Mouse (Mus musculus) thymus, postnatal 14 days (tissue): Measurements from ENCODE around the gene Pih1d2.

Source experiments
- DNase-seq: peaks from one replicate; pipeline ENCODE4 v3.0.0; 2021

The Pih1d2 gene

DNA sequence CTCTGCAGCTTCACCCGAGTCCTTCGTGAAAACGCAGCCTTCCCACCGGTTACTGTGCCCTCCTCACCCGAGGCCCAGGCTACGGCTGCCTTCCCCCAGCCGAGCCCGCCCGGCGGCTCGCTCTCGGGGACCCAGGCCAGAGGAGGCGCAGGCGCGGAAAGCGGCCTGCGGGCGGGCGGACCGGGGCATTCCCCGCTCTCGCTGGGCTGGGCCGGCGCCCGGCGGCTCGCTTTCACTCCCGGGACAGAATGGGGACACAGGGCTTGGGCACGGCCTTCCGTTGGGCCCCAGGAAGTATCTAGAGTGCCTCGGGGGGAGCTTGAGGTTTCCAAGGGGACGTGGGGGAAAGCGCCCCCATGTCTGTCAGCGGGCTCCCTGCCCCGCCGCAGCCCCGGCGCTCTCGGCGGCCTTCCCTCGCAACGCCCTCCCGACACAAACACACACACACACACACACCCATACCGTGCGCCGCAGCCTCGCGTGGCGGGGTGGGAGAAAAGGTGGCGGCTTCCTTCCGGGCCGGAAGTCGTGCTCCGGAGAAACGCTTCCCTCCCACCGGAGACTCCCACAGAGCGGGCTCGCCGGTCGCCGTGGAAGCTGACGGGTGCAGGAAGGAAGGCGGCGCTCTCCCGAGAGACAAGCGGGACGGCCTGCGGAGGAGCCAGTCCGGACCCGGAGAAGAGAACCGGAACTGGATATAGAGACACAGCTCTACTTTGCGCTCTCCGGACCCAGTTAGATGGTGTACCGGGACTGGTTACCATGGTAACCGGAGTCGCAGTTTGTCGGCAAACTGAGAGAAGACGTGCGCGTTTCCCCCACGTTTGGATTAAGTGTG is at the start of gene Pih1d2, which contains the start of gene Nkapd1:
TSS of gene Pih1d2 (plus strand) at position 556 of the 838 bp plus-strand sequence.
TSS of gene Nkapd1 (minus strand) at position 699 of the 838 bp plus-strand sequence.
- DNase-seq = peak; percentile 87

DNA sequence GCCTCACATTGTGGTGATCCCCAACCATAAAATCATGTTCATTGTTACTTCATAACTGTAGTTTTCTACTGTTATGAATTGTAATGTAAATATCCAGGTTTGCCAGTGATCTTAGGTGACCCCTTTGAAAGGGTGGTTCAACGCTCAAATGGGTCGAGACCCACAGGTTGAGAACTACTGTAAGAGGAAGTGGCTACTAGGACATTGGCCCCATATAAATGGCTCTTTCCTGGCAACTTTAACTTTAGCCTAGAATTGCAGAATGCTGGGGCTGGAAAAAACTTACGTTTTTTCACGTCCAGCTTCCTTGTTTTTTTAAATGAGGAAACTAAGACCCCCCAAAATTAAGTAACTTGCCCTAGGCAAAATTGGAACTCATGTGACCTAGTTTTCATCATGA is 49.7 kb upstream of the Pih1d2 start:
- no peak for DNase-seq

DNA sequence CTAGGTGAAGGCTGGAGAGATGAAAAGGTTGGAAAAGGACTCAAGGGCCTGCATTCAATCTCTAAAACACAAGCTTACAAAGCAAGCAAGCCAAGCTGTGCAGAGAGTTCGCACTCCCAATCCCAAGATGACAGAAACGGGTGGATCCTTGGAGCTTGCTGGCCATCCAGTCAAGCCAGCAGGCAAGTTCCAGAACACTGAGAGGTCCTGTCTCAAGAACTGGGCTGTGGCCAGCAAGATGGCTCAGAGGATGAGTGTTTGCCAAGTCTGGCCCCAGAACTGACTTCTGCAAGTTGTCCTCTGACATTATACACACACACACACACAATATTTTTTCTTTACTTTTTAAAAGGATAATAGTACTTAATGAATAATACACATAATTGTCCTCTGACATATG is 49.2 kb upstream of the Pih1d2 start:
- no peak for DNase-seq

DNA sequence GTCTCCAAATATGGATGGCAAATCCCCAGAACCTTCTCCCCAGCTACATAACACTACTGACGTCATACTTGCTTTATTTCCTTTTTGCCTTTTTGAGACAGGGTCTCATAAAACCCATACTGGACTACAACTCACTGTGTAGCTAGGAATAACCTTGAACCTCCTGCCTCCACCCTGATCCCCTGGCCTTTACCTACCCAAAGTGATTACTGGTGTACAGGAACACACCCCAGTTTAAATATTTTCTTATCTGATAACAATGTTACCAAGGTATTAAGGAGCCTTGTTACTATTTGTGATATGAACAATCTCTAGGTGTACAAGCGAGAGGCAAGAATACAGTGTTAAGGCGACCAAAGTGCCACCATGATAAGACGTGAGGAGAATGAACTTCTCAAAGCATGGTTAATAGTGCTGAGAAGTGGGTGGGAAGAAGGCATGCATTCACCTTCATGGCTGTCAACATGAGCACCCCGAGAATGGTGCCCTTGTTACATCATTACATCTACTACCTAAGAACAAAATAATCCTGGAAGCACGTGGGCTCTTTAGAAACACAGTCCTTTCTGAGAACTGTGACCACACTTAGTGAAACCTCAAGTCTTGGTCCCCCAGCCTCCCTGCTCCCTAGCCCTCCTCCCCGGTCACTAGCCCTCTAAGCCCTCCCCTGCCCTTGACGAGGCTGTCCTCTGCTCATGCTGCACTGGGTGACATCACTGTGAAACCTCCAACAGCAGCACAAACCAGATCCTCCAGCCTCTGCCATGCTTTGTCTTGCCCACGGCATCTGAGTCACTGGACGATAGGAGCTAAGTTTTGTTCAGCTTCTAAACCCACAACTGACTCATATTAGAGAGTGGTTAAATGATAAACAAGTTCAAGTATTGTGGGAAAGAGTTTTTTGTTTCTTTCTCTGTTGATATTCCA is 47.3 kb upstream of the Pih1d2 start:
- DNase-seq = no peak

DNA sequence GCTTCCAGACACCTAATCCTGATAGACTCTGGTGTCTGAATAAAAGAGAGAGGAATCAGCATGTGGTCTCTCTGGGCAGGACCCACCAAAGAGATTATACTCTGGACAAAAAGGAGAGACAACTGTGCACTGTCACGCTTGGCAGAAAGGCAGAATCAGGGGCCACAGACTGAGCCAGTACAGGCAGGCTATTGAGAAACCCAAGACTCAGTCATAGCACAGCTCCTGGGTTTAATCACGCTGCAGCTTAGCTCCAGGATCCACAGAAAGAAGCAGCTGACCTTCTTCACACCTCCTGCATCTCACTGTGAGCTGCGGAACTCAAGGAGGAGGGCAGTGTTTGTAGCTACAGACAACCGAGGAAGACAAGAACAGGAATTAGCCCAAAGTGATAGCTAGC is 36.8 kb upstream of the Pih1d2 start:
- DNase-seq = no peak

DNA sequence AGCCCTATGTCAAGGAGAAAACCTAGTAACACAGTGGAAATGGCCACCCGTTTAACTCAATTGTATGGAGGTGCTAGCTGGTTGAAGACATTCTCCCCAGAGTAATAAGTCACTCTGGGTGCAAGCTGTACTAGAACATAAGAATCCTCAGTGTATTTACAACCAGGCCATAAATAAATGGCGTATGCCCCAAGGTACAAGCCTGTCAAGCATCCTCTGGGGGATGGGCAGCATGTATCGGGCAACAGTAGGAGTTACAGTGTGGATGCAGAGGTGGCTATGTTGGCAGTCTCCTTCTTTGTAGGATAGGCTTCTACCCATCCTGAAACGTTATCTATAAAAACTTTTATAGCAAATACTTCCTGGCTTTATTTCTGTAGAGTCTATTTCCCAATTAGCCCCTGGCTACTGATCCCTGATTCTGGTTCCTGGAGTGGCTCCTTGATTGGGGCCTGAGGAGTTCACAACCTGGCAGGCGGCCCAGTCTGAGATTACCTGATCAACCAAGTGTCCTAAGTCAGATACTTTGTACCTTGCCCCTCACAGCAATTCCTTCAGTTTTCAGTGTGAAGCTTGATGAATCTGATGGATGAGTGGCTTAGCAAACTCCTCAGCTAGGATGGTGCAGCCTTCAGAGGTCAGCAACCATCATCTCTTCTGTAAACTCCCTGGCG is 31.8 kb upstream of the Pih1d2 start:
- no peak for DNase-seq

DNA sequence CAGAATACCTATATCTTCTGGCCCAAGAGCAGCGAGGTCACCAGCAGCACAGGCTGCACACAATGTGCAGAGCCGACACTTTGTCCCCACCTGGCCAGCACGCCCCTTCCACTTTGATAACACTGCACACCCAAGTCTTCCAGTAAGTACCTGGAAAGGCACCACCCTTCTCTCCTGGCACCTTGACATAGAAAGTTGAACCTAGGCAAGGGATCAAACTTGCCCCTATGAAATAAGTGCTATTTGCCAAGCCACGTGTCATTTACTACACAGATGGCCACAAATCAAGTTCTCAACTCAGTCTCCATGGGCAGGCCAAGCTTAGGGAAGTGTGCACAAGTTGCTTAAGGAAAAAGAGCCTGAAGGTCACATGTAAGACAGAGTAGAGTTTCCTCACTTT is 30.2 kb upstream of the Pih1d2 start:
- DNase-seq = no peak

DNA sequence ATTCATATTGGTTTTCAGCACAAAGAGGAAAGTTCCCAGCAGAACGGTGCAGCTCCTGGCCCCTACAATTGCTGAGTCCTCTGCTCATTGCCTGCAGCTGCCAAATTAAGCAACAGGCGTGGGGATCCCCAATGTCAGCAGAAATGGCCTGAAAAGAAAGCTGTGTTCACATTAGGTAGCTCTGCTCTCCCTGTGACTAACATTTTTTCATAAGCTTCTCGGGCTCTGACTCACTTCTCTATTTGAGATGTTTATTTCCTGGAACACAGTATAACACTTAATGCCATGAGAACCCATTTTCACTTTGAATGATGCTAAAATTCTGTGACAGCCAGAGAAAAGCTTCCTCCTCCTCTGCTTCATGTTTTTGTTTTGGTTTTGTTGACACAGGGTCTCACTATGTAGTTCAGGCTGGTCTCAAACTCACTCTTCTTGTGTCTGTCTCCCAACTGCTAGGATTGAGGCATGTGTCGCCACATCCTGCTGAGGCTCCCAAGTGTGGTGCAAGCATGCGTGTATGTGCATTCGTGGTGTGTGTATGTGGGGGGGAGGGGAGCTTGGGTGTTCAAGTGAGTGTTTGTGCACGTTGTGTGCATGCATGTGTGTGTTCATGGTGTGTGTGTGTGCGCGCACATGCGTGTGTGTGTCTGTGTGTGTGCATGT is 26.1 kb upstream of the Pih1d2 start:
- DNase-seq = no peak

DNA sequence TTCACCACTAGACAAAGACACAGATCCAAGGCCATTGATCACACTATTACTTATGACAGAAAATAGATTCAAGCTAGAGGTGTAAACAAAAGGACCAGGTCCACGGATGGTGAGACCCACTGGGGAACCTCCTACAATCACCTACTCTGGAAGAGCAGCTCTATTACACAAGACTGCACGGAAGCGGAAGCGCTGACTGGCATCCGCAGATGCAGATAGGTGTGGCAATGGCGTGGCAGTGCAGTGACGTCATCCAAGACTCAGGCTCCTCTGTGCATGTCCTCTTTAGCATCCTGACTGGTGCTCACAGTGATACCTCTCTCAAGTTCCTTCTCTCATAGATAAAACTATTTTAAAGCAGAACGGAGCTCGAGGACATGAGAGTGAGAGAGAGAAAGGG is 24.2 kb upstream of the Pih1d2 start:
- no peak for DNase-seq

DNA sequence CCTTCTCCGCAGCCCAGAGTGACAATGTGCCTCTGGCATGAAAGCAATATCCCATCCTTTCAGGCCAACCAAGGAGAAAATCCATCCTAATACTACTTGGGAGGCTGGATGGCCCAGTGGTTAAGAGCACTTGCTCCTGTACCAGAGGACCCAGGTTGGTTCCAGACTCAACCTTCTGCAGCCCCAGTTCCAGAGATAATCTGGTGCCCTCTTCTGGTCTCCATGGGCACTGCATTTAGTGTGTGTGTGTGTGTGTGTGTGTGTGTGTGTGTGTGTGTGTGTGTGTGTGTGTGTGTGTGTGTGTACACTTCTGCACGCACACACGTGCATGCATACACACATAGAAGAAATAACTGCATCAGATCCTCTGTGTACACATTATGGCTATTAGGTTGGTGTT is 23.6 kb upstream of the Pih1d2 start:
- peak; percentile 55 for DNase-seq

DNA sequence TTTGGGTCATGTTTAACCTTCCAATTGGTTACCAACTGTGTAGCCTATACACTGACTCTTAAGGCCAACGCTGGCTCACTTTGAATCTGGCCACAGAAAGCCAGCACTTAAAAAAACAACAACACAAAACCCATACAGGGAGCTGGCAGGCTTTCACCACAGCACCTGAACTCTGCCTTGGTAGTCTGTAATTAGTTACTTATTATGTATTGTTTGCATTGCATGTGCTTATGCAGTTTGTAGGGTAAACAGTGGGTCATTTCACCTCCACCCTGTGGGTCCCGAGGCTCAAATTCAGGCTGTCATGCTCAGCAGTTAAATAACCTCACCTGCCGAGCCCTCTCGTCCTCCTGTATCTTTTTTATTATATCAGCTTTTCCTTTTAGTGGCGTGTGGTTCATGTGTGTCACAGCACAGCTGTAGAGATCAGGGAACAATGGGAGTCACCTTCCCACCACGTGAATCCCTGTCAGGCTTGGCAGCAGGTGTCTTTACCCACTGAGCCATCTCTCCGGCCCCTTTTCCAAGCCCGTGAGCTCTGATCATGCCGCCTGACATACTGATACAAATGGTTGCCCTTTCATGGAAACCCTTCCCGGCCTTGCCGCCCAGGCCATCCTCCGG is 22.2 kb upstream of the Pih1d2 start:
- DNase-seq = no peak

DNA sequence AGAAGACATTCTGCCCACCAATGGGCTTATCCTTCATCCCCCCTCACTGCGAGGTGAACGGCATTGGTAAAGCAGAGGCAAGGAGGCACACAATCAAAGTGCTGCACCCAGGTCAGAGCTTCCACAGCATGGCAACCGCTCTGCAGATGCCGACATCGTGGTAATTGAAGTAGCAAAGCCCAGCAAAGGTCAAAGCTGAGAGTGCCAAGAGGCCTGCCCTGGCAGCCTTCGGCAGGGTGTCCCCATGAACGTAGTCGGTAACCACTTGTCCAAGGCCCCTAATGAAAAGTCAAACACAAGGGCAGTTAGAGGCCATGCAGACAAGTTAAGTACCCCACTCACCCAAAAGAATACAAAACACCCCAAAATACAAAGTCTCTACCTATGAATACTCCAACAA is 20.1 kb upstream of the Pih1d2 start:
- no peak for DNase-seq

DNA sequence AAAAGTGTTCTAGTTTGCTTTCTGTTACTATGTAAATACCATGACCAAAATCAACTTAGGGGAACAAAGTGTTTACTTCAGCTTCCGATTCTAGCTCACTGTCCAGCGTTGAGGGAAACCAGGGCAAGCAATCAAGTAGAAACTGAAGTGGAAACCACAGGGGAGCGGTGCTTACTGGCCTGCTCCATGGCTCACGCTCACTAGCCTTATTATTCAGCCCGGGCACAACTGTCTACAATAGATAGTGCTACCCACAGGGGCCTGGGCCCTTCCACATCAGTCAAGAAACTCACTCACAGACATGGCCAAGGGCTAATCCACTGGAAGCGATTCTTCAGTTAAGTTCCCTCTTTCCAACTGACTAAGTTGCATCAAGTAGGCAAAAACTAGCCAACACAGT is 15.6 kb upstream of the Pih1d2 start:
- DNase-seq = no peak

DNA sequence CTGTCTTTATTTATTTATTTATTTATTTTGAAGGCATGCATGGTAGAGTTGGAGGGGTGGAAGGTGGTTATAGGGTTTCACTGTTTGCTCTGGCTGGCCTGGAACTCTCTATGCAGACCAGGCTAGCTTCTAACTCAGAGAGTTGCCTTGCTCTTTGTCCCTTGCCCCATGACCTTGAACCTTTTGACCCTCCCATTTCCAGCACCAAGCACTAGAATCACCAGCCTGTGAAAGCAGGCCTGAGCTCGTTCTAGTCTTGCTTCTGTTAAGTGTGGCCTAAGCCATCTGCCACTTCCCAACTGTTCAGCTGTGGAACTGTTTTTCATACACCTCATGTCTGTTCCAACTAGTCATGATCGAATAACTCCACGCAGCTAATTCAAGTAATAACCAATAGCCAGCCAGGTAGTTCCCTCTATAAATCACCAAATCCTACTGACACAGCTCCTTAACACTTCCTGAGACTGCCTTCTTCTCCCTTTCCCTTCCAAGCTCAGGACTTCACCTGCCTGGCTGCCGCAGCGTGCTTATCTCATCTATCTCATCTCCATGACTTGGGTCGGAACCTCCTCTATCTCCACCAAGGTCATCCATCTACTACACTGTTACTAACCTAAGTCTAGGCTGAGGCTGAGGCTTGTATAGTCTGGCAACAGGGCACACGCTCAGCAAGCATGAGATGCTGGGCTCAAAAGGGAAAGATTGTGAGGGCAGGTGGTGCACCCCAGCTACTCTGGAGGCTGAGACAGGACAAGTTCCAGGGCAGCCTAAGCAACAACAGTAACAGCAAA is 14.9 kb upstream of the Pih1d2 start:
- no peak for DNase-seq

DNA sequence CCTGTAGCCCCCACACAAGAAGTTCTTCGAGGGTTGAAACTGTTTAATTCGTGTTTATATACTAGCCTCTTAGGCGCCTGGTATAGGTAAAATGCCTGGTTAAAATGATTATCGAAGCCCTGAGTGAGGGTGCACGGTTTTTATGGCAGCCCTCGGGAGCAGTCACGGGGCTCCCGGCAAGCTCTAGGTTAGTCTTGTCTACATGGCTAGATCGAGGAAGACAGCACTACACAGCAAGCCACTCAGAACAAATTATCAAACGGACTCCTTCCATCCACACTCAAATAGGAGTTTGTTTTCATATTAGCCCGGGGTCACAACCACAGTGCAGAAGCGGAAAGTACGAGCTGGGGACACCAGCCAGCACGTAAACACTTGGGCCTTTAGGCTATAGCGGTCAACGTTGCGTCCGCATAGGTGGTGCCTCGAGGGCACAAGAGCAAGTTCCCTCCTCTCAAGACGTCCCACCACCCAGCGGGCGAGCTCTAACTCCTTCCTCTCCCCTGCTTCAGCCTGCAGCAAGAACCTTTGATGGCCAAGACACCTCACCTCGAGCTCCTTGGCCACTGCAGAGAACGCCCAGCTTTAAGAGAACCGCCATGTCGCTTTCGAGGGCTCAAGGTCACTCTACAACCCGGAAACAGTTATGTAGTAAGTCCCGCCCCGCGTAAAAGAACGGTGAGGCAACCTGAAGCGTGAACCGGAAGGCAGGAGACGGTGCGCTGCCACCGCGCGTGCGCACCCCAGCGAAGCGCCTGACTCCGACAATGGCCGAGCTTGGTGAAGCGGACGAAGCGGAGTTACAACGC is 13.7 kb upstream of the Pih1d2 start, which contains the start of the genes Sdhd and Timm8b:
TSS of gene Sdhd (minus strand) at position 624 of the 809 bp plus-strand sequence.
TSS of gene Timm8b (plus strand) at position 722 of the 809 bp plus-strand sequence.
- DNase-seq = peak; percentile 94

DNA sequence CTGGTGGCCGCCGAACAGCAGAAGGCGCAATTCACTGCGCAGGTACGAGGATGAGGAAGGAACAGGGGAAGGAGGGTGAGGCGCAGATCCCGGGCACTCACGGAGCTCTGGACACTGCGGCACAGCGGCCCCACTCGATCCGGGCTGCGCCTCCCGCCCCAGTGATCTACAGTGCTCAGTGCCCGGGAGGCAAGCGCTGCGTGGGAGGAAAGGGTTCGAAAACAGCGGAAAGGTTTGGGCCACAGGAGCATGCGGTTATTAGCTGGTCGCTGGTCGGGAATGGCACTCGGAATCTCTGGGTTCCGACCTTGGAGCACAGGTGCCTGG is 13.2 kb upstream of the Pih1d2 start:
- DNase-seq = no peak

DNA sequence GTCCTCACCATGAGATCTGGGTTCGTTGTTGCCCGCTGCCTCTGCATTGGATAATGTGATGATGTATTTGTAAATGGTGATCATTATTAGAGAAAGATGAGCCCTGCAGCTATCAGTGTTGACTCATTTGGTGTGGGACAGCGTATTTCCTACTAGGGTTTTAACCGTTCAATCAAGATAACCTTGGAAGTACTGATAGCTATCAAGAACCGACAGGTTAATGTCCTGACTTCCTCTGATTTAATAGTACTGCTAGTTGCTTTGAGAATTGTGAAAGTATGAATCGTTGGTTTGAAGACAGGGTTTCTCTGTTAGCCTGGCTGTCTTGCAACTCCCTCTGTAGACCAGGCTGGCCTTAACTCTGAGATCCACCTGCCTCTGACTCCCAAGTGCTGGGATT is 12.8 kb upstream of the Pih1d2 start:
- no peak for DNase-seq

DNA sequence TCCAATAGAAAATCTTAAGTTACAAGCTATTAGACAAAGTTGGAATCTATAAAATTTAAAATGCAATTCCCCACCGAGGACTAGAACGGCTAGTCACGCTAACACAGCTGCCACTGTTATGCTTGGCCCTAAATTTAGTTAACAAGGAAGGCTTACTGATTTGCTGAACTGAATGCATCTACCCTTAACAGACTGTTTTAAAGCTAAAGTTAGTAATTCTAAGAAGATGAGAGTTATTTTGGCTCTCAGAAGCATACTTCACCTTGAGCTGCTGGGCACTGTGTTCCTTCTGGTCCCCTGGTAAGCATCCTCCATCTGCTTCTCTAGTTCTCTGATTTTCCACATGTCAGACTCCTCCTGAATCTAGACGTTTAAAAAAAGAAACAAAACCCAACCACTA is 5.0 kb upstream of the Pih1d2 start:
- DNase-seq = no peak

DNA sequence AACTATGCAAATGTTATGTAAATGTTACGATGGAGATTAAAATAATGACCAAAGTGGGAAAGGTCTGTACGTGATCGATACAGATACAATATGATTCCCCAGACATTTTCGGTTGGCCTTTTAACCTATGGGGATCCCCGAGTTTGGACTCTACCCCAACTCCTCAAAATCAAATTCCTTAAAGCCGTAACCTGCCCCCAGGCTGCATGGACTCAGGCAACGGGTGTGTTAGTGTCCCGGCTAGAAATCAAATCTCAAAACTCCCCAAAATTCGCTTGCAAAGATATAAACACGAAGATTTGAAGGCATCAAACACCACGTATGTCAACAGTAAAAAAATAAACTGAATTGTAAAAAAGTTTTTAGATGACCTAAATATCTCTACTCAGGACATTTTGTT is 960 bp upstream of the Pih1d2 start:
- DNase-seq = no peak

DNA sequence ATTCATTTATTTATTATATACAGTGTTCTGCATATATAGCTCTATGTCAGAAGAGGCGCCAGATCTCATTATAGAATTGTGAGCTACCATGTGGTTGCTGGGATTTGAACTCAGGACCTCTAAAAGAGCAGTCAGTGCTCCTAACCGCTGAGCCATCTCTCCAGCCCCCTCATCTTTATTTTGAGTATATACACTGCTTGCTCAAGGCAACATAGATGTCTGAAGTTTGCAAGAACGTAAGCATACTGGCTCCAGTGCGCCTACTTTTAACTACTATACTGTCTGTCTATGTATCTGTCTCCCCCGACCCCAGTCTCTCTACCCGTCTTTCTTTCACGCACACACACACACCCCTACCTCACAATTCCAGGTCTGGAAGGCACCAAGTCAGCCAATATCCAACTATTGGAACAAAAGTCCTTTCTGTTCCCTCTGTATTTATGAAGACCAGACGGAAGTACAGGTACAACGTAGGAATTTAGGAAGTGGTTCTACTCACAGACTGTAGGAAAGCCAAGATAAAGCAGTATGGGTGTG is 741 bp downstream of the Pih1d2 start:
- DNase-seq = no peak
